Mouse (Mus musculus) granulocyte monocyte progenitor cell, adult 5-6 weeks (primary cell): ENCODE measurements around the gene Podxl. TPM values are rescaled to one million over a fixed set of nuclear protein-coding genes. Genes with fewer than 3 reads are reported as not detected.

Source experiments
- ATAC-seq: replicated peaks from 2 replicates; pipeline ENCODE4 v1.8.0; 2016; ENCODE audit warnings: mild to moderate bottlenecking, moderate TSS enrichment, inconsistent platforms; ENCODE audit not compliant: poor library complexity, severe bottlenecking
- total RNA-seq, 2 experiments: library from RNA; stranded (forward) in 1 of 2; stranded (reverse) in 1 of 2; fragments of 200-712, 200-1000 nt in 1 of 2; fragments of >200 nt in 1 of 2; fragmentation: Nextera tagmentation in 1 of 2; gene quantifications; 2 replicates each; pipeline ENCODE4 v1.2.3; 2014 to 2017

The Podxl gene
- total RNA-seq, 2 experiments from 2014 or later = 0.05 TPM; not detected in 1

- peak; percentile 77 for ATAC-seq
These were observed 38.4 kb downstream of the Podxl start for GRCm38 (mm10) chr6:31525231-31525900.

GRCm38 (mm10) chr6:31524647-31525046 lies 39.1 kb downstream of the Podxl start:
- no peak for ATAC-seq

DNA sequence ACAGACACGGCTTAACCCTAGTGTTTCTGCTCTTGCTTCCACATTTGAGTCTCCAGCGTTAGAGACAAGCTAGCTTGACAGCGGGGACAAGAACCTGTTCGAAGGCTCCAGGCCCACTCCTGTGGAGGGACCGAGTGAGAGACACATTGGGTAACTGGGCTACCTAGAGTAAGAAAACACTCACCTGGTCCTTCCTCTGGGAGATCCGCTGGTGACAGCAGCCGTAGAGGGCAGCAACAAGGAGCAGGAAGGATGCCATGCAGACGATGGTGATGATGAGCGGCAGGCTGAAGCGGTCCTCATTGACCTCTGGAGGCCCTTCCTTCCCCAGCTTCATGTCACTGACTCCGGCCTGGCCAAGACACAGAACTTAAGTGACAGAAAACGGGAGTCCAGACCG lies 39.7 kb downstream of the Podxl start:
- no peak for ATAC-seq

GRCm38 (mm10) chr6:31523657-31524056 lies 40.1 kb downstream of the Podxl start:
- no peak for ATAC-seq

DNA sequence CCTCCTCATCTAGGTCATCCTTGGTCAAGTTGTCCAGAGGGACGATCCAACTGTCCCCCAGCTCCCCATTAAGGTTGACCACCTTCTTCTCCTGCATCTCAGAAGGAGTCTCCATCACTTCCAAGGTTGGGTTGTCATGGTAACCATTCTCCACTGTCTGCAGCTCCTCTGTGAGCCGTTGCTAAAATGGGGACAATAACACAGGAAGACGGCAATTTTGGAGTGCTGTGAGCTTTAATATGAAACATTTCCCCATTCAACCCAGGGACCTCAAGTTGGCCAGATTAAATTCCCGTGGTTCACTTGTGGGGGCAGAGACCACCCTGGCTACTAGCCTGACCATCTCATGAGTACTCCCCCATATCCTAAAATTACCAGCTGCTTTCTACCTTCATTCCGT lies 40.7 kb downstream of the Podxl start:
- no peak for ATAC-seq

- no peak for ATAC-seq
These were observed 41.3 kb downstream of the Podxl start for GRCm38 (mm10) chr6:31522478-31522877.

DNA sequence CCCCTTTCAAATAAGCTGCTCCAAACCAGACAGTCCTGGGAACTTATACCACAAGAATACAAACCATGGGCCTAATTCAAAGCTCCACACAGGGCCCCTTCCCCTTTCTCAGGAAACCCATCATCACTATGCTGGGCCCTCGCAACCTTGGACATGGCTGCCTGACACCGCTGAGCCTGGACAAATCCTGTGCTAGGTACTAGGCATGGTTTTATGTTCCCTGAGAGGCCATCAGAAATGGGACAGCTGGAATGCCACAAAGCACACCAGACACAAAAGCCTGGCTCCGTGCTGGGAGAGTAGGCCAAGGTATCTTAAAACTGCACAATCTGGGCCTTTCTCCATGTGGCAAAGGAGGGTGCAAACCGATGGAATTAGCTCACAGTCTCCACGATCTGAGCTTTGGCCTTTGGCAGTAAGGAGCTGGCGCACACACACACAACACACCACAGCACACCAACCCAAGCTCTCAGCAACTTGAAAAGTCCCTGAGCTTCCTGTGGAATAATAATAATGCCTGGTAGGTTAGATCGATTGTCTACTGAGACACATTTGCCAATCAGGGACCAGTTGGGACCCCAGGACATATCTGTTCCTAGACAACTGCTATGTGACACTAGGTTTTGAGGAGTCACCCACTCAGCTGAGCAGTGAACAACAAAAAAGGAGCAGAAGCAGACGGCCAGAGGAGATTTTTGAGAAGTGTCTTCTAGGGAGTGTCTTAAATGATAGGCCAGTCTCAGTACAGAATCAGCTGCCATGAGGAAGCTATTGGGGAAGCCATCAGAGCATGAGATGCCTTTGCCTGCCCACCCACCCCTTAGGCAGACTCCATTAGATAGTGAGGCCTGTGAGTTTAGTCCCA lies 42.1 kb downstream of the Podxl start:
- no peak for ATAC-seq

DNA sequence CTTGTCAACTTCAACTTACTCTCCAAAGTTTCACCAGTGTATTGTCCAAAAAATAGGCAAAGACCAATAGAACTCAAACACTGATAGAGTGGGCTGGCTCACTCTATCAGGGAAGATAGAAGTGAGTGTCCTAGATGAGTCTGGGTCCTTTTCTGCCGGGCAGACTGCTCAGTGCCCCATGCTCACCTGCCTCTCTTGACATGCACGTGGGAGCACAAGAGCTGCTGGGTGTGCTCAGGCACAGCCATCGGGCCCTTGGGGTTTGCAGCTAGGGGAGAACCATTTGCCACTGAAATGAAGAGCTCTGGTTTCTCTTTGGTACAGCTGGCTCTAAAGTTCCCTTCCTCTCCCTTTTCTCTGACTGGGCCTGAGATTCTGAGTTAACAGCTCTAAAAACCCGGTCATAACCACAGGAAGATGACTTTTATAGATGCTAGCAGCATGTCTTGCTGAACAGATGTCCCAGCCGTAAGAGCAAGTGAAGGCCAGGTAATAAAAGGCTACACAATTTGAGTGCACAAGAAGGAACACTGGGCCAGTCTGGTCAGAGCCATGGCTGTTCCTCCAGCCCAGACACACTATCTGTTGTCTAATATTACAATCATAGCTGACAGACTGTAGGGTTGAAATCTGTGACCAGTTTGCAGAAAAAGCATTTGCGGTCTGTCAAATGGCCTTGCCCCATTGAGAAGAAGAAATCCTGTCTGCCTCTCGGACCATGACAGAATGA lies 43.1 kb downstream of the Podxl start:
- no peak for ATAC-seq

DNA sequence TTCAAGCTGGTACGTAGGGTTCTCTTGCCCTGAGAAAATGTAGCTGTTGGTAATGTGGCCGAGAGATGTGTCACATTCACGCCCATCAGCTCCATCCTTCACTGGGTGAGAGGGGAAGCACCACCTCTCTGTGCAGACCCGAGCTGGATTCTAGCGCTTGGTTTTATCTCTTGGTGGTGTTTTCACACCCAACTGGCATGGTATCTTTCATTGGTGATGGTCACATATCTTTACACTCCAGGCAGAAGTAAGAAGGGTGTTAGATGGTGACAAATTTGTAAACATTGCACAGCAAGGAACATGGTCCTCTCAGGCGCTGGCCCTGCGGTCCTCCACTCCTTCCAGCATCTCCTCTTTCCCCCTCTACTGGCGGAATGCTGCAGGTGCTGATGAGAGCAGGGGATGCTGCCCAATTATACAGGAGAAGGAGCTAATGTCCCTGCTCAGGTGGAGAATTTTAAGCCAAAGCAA lies 44.7 kb downstream of the Podxl start:
- ATAC-seq = 0 out of 2 replicates have a peak, but pooled peaks have one; percentile 32

DNA sequence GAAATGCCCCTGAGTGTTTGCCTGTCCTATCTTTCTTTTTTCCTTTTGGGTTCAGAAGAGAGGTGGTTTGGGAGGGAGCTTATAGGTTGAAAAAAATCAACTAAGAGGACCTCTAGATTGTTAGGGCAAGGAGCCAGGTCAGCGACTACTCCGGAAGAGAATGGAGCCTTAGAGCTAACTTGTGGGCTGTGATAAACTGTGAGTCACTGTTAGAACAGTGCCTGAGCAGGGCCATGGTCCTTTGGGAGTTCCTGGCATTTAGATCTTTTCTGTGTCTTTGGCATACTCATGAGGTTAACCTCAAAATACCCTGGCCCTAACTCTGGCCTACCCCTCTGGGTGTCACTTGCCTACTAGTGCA lies 45.5 kb downstream of the Podxl start:
- ATAC-seq = no peak

DNA sequence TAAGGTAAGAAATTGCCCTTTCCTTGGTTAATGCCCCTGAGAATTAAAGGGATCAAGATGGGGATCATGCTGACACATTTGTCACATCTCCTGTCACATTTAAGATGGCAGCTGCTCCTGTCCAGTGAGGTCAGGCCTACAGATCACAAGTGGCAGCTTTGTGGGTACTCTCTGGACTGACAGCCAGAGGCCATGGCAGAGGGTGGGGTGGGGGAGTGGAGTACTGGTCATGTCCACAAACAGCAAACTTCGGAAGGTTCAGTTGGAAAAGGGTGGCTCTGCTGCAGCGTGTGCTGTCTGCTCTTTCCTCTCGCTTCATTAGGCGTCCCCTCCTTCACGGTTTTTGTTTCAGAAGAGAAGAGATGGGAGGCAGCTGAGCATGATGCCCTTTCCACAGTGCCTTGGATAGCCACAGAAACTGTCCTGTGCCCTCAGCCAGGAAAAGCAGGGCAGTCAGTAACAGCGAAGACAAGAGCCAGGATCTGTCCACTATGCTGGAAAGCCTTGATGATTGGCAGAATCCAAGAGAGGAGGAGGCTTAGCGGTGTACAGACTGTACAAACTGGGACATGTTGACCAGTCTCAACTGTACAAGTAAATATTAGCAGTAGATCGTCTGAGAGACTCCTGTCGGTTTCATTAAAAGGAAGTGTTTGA lies 46.0 kb downstream of the Podxl start:
- no peak for ATAC-seq

DNA sequence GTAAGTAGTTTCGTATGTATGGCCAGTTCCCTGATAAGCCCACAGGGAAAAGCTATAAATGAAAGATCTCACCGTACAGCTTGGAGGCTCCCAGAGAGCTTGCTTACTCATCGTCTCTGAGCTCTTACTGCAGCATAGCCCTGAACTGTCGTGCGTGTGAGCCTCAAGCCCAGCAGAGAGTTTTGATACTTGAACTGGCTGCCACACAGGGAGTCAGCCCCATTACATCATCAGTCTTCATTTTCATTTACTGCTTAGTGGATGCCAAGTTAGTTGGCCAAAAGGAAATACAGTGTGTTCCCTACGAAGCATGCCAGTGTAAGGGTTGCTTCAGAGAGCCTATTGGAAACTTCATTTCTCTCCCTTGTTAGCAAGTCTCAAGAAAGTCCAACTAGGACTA lies 50.1 kb downstream of the Podxl start:
- no peak for ATAC-seq

- no peak for ATAC-seq
These were observed 61.2 kb downstream of the Podxl start for GRCm38 (mm10) chr6:31502614-31503013.

- no peak for ATAC-seq
These were observed 63.1 kb downstream of the Podxl start for GRCm38 (mm10) chr6:31500691-31501090.

GRCm38 (mm10) chr6:31500260-31500659 lies 63.5 kb downstream of the Podxl start:
- no peak for ATAC-seq

GRCm38 (mm10) chr6:31499836-31500235 lies 63.9 kb downstream of the Podxl start:
- no peak for ATAC-seq

DNA sequence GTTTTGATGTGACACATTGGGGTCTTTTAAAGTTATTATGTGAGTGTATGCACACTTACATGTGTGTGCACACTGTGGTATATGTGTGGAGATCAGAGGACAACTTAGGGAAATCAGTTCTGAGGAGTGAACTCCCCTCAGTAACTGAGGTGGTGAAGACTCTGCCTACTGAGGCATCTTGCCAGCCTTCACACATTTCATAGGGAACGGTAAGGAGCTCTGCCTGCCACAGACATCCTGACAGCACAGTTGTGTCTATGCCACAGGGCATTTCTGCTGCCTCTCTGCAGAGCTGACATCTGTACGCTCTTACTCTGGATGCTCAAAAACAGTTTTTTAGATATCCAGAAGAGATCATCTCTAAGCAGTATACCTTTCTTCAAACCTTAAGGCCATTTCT lies 67.6 kb downstream of the Podxl start:
- no peak for ATAC-seq

DNA sequence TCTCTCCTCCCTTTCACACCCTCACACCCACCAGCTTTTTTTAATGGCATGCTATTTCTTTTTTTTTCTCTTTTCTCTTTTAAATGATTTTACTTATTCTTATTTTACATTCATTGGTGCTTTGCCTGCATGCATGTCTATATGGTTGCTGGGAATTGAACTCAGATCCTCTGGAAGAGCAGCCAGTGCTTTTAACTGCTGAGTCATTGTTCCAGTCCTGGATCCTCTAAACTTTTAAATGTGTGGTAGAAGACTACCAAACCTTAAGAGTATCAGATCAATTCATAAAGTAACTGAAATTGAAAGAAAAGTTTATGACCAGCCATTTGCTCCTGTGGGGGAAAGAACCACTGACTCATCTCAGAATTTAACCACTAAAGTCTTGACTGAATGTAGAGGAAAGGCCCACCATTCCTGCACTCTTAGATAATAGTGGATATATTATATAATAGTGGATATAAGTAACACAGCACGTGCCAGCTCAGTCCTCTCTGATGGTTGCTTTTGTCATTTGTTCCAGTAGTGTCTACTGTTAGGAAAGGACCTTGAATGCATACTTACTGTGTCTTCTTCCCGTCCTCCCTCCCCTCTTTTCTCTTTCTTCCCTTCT lies 68.6 kb downstream of the Podxl start:
- no peak for ATAC-seq

- no peak for ATAC-seq
These were observed 73.8 kb downstream of the Podxl start for GRCm38 (mm10) chr6:31489950-31490349.

GRCm38 (mm10) chr6:31486601-31487000 lies 77.2 kb downstream of the Podxl start:
- ATAC-seq = no peak
